22 mouse cellular contexts compared by ENCODE assay signal in genomic region chr8:63368580-63368979, GRCm38 (mm10).
"Had no signal": no experiment of that assay in that cellular context is flagged by ENCODE, and none has a peak within 500 bp of the region (broad histone marks: within the 10 kb centered on the region; RNA-seq: fewer than 3 reads in every experiment).

No protein-coding gene starts in this region.

- H3K4me2 ChIP-seq: limb, embryonic 13.5 days; liver, embryonic 12.5 days; liver, embryonic 15.5 days; lung, embryonic 15.5 days; midbrain, embryonic 11.5 days; midbrain, embryonic 15.5 days; neural tube, embryonic 13.5 days; stomach, embryonic 15.5 days had no signal

- DNase-seq: kidney, postnatal 25 days; layer of hippocampus, adult 9-11 months; liver; lung, adult 18-20 months; lung, postnatal 14 days; lung, postnatal 4 days; retina, postnatal 1 day; right cerebral cortex, postnatal 25 days; spleen, adult 18-20 months; thymus, postnatal 36 days had no signal

- H3K9ac ChIP-seq: limb, embryonic 13.5 days; liver, embryonic 12.5 days; liver, embryonic 15.5 days; lung, embryonic 15.5 days; midbrain, embryonic 15.5 days; neural tube, embryonic 13.5 days; stomach, embryonic 15.5 days had no signal

- H3K4me1 ChIP-seq: limb, embryonic 10.5 days; limb, embryonic 13.5 days; liver, embryonic 12.5 days; liver, embryonic 15.5 days; lung, embryonic 15.5 days; midbrain, embryonic 15.5 days; neural tube, embryonic 13.5 days; stomach, embryonic 15.5 days had no signal

- H3K27me3 ChIP-seq: limb, embryonic 13.5 days; liver, embryonic 12.5 days; liver, embryonic 15.5 days; lung, embryonic 15.5 days; midbrain, embryonic 15.5 days; neural tube, embryonic 13.5 days; stomach, embryonic 15.5 days had no signal

- ATAC-seq: liver, embryonic 12.5 days; midbrain, embryonic 15.5 days had no signal

- H3K9me3 ChIP-seq: limb, embryonic 10.5 days; limb, embryonic 13.5 days; liver, embryonic 12.5 days; liver, embryonic 15.5 days; lung, embryonic 15.5 days; midbrain, embryonic 15.5 days; neural tube, embryonic 13.5 days; stomach, embryonic 15.5 days had no signal

- H3K4me3 ChIP-seq: layer of hippocampus, adult 2 months; limb, embryonic 10.5 days; limb, embryonic 13.5 days; liver, embryonic 12.5 days; liver, embryonic 15.5 days; lung, embryonic 15.5 days; midbrain, embryonic 15.5 days; myocyte; neural tube, embryonic 13.5 days; stomach, embryonic 15.5 days had no signal

- H3K36me3 ChIP-seq: limb, embryonic 10.5 days; limb, embryonic 13.5 days; liver, embryonic 12.5 days; liver, embryonic 15.5 days; lung, embryonic 15.5 days; midbrain, embryonic 15.5 days; neural tube, embryonic 13.5 days; stomach, embryonic 15.5 days had no signal

- H3K27ac ChIP-seq: kidney, postnatal 0 days; layer of hippocampus, adult 2 months; limb, embryonic 10.5 days; limb, embryonic 13.5 days; liver, embryonic 12.5 days; liver, embryonic 15.5 days; lung, embryonic 15.5 days; midbrain, embryonic 15.5 days; neural tube, embryonic 13.5 days; stomach, embryonic 15.5 days had no signal
